Mouse (Mus musculus) cerebellum, adult (tissue): Measurements from ENCODE around the gene Rbms3.

Source experiments
- ATAC-seq: cut with Nextera tagmentation; 2 replicates; pipeline ENCODE4 v1.9.2; 2017; ENCODE audit warnings: mild to moderate bottlenecking, moderate library complexity, mixed read lengths; ENCODE audit not compliant: insufficient number of reproducible peaks, low FRiP score, low TSS enrichment

Gene Rbms3

GRCm38 (mm10) chr9:116618886-116619285 lies 1010.8 kb downstream of the Rbms3 start:
- no peak for ATAC-seq

- ATAC-seq = no peak
Observed at GRCm38 (mm10) chr9:116613276-116613675, 1016.4 kb downstream of the Rbms3 start.

GRCm38 (mm10) chr9:116596046-116596445 lies 1033.7 kb downstream of the Rbms3 start:
- ATAC-seq = no peak

- ATAC-seq = no peak
Observed at GRCm38 (mm10) chr9:116592486-116592885, 1037.2 kb downstream of the Rbms3 start.

GRCm38 (mm10) chr9:116591071-116591470 lies 1038.6 kb downstream of the Rbms3 start:
- ATAC-seq = no peak

- no peak for ATAC-seq
Observed at GRCm38 (mm10) chr9:116569680-116570079, 1060.0 kb downstream of the Rbms3 start.

GRCm38 (mm10) chr9:116566711-116567110 lies 1063.0 kb downstream of the Rbms3 start:
- ATAC-seq = no peak

GRCm38 (mm10) chr9:116557781-116558180 lies 1071.9 kb downstream of the Rbms3 start:
- ATAC-seq = no peak

- no peak for ATAC-seq
Observed at GRCm38 (mm10) chr9:116556641-116557040, 1073.1 kb downstream of the Rbms3 start.

GRCm38 (mm10) chr9:116553181-116553580 lies 1076.5 kb downstream of the Rbms3 start:
- no peak for ATAC-seq

GRCm38 (mm10) chr9:116546156-116546555 lies 1083.6 kb downstream of the Rbms3 start:
- no peak for ATAC-seq

- no peak for ATAC-seq
Observed at GRCm38 (mm10) chr9:116542793-116543192, 1086.9 kb downstream of the Rbms3 start.

- no peak for ATAC-seq
Observed at GRCm38 (mm10) chr9:116541976-116542375, 1087.7 kb downstream of the Rbms3 start.

GRCm38 (mm10) chr9:116535709-116536108 lies 1094.0 kb downstream of the Rbms3 start:
- ATAC-seq = no peak

- ATAC-seq = no peak
Observed at GRCm38 (mm10) chr9:116533381-116533780, 1096.3 kb downstream of the Rbms3 start.

- ATAC-seq = no peak
Observed at GRCm38 (mm10) chr9:116531121-116531520, 1098.6 kb downstream of the Rbms3 start.

- no peak for ATAC-seq
Observed at GRCm38 (mm10) chr9:116524386-116524785, 1105.3 kb downstream of the Rbms3 start.
